Mouse (Mus musculus) ovary, postnatal 10 days (tissue): Measurements from ENCODE around the gene Barx1.

Experiments
- DNase-seq: peaks from one replicate; pipeline ENCODE4 v3.0.0; 2022; ENCODE audit warnings: low spot score

The Barx1 gene

DNA sequence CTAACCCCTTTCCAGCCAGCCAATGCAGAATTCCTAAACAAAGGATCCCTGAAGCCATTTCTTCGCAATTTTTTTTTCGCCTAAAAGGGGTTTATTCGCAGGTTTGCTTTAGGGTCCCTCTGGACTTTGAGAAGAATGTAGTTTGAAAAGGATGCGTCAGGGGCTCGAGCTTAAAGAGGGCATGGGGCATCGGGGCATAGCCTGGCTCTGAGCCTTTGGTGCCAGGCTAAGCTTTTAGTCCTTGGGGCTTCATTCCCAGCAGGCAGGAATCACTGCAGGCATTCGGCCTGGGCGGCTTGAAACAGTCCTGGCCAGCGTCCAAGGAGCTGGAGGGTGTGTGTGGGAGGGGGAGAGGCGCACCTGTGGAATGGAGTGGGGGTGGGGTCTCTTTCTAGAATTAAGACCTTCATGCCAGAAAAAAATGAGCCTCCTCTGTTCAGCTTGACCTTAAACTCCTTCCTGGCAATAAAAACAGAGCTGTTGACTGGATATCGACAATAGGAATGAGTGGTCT, 2.5 kb upstream of the Barx1 start:
- DNase-seq, result no peak

DNA sequence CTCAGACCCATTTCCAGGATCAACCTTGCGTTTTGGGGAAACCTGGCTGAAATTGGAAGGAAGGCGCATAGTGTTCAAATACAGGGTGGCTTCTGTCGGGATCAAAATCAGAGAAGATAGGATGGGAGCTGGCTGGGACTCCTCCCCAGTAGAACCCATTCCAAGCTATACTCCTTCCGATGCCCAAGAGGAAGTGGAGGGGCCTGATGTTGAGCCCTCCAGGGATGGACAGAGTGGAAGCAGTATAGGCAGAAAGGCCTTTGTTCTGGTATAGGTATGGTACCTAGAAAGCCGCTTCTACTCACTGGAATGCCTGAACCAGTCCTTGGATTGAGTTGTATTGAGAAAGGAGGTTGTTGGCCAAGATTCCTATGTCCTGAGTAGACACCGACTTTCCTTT, 2.1 kb upstream of the Barx1 start:
- DNase-seq, result no peak

DNA sequence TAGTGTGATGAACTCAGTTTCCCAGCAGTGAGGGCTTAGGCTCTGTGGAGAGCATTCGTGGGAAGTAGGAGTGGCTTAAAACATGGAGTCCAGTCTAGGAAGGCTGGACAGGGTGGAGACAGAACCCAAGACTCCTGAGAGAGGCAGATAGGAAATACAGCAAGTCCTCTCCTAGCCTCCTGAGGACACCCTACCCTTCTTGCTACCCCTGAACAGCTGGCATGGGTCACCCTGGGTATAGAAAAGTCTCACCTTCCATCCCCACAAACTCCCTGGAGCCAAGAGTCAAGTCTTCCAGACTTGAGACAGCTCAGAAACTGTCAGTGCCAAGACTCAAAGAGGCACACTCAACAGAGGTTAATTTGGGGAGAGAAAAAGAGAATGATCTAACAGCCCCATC, 1.2 kb upstream of the Barx1 start:
- DNase-seq, result no peak

DNA sequence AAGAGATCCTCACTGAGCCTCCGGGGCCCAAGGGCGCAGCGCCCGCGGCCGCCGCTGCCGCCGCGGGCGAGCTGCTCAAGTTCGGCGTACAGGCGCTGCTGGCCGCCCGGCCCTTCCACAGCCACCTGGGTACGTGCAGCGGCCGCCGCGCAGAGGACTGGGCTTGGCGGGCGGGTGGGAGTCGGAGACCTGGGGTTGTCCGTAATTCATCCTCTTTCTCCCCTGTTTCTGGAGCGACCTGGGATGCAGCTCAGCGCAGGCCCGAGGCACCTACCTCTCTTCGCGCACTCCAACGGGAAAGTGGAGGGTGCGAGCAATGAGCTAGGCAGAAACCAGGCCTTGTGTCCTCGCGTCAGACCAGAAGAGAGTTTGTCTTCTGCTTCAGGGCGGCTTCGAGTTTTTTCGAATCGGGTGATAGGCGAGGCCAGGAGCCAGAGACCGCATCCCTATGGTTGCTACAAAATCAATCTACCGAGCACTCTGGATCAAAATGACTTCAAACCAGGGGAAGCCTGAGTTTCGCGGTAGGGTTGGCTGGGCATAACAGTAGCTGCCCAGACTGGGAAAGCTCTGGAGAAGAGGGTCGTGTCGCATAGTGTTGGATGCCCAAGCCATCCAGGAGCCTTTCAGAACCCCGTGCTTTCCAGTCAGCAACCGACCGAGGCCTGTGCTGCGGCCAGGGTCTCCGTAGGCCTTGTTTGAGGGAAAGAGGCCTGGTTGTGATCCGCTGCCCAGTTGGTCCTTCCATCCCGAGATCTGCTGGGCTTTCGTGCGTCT, 601 bp downstream of the Barx1 start:
- no peak for DNase-seq

DNA sequence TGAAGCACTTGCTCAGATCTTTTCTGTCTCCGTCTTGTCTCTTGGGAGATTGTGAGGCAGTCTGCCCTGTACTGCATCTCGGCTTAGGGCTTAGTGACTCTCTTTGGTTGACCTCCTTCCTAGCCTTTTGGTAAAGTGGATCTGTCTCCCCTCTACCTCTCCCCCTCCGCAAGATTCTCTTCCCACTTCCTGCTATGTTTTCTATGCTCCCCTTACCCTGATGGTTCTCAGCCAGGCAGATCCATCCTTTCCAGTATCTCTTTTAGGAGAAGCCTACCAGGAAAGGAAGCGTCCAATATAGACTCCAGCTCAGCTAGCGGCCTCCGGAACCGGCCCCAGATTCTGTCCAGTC, 1.2 kb downstream of the Barx1 start:
- DNase-seq, result no peak

DNA sequence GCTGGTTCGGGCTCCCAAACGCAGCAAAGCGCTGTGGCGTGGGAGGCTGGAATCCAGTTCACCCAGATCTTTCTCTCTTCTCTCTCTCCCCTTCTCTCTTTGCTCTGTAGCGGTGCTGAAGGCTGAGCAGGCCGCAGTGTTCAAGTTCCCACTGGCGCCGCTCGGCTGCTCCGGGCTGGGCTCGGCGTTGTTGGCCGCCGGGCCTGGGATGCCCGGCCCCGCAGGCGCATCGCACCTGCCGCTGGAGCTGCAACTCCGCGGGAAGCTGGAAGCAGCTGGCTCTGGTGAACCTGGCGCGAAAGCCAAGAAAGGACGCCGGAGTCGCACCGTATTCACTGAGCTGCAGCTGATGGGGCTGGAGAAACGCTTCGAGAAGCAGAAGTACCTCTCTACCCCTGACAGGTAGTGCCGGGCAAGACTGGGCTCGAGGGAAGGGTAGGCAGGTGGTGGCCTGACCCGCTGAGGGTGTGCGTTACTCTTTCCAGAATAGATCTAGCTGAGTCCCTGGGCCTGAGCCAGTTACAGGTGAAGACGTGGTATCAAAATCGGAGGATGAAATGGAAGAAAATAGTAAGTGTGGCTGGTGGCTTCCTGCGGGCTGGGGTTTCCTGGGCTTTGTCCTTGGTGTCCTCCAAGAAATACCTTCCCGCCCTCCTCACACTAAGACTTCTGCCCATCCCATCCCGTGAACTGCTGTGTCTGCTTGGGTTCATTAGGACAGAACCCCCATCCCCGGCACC, 2.3 kb downstream of the Barx1 start:
- DNase-seq, result no peak

DNA sequence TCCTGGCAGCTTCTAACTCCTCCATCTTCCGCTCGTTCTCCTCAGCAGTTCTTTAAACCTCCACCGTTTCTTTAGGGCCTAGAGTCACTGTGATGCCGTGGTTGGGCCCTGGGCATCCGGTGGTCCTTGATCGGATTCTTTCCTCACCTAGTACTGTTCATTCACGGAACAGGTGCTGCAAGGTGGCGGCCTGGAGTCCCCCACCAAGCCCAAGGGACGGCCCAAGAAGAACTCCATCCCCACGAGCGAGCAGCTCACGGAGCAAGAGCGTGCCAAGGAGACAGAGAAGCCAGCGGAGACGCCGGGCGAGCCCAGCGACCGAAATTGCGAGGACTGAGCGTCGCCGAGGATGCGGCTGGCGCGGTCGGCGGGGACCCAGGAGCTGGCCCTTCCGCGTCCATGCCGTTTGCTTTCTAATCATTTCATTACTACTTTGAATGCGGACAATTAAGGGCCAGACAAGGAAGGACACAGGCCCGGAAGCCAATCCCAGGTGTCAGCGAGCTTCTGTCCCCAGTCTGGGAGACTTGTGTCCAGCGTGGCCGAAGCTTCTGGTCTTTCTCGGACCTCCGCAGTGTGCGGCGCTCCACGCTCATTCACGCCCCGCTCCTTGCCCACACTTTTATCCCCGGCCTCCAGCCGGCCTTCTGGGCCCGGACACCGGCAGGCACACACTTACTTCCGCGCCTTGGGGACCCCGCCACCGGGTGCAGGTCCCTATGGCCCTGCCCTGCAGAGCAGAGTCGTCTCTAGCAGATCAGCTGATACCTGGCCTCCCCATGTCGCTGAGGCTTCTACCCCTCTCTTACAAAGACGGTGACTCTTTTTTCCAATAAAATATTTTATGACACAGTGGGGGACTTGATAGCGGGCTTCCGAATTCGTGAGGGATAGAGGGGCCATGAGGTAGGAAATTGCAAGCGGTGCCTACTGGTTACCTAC, 3.1 kb downstream of the Barx1 start:
- no peak for DNase-seq

DNA sequence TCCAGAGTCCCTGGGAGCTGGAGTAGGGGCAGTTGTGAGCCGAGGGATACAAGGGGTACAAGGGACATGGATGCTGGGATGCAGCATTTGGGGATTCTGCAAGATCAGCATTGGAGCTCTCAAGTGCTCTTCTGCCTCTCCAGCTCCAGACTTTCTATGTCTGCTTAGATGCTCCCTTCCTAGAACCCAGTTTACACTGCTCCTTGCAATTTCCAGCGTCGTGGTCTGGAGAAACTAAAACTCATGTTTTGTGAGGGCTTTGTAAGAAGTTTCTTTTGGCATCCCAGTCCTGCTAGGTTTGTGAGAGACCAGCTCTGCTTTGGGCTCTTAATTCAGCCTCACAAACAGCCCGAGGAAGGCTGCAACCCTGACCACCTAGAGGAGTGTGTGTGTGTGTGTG, 4.7 kb downstream of the Barx1 start:
- DNase-seq, result no peak

DNA sequence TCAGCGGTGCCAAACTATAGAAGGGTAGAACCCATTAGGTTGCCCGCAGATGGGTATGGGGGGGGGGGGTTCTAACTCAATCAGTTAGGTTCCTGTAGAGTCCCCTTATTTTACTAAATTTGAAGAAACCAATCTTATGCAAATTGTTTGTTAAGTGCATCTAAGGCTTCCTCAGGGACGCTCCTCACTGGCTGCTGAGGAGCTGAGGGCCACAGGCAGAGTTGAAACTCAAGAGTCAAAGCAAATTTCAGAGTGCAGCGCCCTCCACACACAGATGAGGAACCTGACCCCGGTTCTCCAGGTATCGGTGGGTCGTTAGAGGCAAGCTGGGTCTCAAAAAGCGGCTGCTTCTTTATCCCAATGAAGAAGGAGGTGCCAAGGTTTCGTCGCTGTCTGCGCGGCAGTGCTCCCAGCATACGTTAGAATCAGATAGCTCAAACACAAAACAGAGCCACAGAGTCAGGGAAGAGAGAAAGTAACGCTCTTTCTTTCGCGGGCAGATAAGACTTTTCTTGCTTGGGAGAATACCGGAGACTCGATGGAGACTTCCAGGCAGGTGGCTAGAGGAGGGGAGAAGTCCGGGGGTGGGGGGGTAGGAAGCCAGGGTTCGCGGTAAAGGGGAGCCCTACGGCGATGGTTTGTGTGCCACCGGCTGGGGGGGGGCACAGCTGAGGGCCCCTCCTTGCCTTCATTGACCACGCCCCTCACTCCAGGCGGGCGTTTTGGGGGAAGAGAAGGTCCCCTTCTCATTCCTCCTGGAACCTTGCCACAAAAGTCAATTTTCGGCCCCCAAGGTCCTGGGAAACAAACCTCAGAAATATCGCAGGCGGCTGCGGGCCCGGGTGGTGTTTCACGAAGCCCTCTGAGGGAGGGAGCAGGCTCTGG, 5.5 kb downstream of the Barx1 start:
- DNase-seq, result no peak

DNA sequence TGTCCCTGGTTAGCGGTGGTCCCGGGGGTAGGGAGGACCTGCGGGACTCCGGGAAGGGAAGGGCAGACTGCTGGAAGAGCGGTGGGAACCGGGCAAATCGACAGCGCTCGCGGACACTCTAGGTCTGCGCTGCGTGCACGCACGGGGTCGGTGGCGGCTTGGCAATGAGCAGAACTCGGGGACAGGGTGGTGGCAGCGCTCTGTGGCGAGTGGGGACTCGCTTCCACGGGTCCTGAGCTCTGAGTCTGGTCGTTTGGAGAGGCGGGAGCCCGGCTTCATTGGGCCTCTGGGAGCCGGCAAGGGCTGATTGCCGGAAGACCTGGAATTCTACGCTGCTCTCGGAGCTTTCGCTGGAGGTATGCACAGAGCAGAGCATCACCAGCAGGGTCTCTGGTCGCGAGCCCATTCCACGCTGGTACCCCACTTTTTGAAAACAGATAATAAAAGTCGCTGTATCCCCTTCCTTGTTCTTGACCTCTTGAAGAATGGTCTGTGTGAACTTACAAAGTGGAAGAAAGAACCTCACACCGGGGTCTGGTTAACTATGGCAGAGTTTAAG, 6.3 kb downstream of the Barx1 start:
- no peak for DNase-seq

DNA sequence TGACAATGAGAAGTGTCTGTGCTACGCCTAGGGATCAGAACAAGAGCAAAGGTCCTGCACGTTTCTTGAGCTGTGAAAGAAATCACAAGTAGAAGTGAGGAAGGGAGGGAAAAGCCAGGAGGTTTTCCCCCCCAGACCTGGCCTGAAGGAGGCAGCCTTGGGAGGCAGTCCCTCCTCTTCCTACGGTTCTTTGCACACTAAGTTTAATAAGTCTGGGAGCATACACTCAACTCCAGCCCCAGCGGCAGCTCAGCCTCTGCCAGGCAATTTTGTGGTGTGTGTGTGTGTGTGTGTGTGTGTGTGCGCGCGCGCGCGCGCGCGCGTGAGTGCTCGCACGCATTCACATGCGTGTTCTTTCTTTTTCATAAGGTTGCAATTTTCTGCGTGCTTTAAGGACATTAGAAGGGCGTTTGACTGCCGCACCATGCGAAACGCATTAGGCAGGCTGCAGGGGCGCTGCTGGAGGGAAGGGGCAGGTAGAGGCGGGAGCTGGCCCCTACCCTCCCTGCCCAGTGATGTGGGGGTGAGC, 9.6 kb downstream of the Barx1 start:
- no peak for DNase-seq

DNA sequence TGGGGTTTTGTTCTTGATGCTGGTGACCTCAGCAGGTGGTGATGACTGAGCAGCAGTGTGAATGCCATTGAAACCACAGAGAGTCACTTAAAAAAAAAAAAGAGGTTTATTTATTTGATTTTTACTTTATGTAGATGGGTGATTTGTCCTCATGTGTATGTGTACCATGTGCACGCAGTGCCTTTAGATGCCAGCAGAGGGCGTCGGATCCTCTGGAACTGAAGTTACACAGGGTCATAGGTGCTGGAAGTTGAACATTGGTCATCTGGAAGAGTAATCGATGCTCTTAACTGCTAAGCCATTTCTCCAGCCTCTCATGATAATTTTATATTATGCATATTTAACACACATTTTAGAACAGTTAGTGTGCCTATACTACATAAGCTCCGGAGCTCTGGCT, 11.8 kb downstream of the Barx1 start:
- no peak for DNase-seq

DNA sequence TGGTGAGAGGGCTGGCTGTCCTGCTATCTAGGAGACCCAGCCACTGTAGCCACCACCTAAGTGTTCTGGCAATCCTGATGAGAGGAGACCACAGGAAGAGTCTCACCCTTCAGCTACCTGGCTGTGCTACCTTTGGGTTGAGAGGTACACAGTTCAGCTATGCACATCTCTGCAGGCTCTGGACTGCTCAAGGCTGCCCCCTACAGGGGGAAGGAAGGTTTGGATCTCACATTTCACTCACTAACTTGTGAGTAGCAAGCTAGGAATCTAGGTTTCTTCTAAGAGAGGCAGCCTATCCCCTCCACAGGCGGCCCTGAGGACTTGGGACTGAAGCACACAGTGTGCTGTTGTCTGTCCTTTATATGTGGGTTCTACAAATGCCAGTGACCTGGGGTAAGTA, 16.6 kb downstream of the Barx1 start:
- DNase-seq, result no peak

DNA sequence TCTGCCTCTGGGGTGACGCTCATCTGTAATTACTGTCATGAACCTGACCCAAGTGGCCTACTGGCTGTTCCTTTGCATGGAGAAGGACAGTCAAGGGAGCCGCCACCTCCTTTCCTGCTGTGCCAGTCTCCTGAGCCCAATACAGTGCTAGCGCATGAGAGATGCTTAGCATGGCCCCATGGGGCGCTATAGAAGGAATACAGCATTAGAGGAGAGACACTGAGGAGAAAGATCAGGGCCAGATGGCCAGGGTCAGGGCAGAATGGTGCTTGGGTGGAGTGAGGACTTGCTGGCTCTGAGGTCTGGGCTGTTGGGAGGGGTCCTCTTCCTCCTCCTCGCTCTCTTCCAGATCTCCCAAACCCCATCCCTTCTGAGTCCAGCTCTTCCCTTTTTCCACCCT, 23.9 kb downstream of the Barx1 start:
- no peak for DNase-seq

DNA sequence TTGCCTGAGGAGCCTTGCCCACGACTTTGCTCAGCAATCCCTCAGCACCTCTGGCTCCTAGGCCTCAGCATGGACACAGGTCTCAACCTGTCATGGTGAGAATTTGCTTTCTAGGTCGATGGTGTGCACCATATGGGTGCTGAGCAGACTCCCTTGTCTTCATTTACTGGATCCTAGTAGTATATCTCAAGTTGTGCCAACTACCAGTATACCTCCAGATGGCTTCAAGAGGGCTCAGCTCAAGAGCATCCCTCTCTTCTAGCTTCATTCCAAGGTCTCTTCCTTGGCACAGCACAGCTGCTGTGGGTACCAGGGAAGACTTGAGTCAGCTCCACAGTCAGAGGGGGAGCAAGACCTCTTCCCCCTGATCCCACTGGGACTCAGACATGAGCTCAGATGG, 29.2 kb downstream of the Barx1 start:
- no peak for DNase-seq

DNA sequence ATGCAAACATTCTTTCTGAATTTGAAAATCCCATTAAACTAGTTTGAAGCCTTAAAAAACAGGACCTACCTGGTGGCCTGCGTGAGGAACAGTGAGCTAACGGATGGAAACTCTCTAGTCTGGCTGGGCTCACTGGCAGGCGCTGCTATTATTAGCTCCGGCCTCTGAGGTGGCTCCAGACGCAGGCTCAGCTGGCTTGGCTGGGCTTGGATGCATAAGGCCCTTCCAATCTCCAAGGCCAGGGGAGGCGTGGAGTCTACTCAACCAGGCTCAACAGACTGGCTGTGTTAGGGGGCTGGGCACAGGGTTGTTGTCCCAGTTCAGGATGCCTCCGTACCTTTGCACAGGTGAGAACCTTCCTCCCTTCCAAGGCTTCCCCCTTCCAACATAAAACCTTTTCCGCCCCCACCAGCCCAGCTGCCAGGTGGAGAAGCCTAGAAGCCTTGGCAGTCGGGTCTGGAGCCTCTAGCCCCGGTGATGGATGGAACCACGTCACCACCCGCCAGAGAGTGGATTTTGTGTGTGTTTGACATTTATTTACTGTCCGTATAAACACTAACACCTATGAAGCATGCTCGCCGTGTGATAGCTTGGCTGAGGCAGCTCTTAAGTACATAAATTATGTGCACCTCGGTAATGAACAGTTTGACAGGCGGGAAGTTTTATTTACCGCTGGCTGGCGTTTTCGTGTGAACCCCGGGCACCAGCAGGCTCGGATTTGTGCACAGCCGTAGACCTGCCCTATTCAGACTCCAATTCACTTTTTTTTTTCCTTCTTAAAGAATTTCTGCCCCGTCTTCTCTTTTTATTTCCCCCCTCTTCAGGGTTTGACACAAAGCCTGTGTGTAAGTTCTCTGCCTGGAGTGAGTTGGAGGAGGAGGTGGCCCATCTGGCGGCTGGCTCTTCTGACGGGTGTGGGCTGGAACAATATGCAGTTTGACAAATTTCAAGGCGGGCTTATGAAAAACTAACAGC, 31.6 kb downstream of the Barx1 start:
- no peak for DNase-seq

DNA sequence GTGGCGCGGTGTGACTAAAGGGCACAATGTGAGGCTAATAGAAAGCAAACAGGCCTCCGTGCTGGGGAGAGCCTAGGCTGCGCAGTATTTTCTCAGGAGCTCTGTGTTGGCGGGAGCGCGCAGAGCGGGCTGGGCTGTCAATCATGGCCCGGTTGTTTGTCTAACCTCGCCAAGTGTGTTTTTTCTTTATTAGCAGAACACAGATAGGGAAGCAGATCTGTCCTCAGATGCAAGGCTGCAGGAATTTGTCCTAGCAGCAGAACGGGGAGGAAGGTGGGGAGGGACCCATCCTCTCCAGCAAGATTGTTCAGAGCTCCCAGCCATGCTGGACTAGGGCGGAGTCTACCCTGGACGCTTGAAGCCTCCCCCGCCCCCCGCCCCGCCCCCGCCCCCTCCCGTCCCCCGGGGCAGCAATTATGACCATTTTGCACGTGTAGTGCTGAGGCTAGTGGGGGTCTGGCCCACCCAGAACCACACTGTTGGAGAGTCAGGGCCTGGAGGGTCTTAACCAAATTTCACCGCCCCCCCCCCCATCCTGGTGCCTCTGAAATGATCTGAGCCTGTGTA, 43.7 kb downstream of the Barx1 start:
- no peak for DNase-seq

DNA sequence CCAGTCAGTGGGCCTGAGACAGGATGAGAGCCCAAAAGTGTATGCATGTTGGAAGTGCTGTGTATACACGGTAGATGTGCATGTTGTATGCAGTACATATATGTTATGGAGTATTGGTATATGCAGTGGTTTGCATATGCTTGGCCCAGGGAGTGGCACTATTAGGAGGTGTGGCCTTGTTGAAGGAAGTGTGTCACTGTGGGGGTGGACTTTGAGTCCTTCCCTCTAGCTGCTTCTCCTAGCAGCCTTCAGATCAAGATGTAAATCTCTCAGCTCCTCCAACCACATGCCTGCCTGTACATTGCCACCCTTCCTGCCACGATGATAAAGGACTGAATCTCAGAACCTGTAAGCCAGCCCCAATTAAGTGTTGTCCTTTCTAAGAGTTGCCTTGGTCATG, 49.9 kb downstream of the Barx1 start:
- no peak for DNase-seq

DNA sequence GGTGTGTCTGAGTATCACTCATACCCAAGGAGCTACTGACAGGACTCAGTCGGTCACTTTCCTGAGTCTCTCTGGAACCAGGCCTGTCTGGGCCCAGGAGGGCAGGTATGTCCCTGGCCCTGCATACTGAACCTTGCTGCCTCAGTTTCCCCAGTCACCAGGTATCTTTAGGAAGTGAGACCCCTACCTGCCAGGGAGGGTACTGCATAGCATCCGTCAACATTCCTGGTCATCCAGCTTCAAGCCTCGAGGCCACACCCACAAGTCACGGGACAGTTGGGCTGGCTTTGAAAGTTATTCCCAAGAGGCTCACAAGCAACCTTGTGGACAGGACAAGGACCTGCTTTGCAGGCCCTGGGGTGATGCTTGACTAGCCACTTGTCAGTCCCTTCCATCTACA, 53.3 kb downstream of the Barx1 start:
- DNase-seq, result no peak
